Mouse (Mus musculus): Measurements from ENCODE around the gene Relt. TPM values are rescaled to one million over a fixed set of nuclear protein-coding genes. Genes with fewer than 3 reads are reported as not detected.

Relt gene
- polyA plus RNA-seq, 1 experiment from 2014 or later = 1.4 TPM

DNA sequence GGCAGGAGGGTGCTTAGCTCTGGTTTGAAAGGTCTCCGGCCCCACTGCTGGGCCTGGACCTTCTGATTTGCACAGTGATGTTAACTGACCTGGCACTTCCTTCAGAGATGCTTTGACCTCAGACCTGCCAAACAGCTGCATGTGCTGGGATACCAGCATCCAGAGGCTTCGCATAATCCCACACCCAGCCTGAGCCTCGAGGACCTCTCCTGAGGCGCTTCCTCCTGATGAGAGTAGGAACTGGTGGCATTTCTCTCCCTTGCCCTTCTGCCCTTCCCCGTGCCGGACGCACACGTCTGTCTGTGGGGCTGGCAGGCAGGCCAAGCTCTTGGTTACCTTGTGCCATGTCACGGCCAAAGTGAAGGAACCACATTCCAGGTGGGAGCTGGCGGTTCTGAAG is 26.6 kb downstream of the Relt start:
- Histone ChIP-seq H3K9me3 (ENCODE audit: control insufficient read depth, low read length) (no peaks in the 10 kb centered on the region), H3K27ac (ENCODE audit: low read depth, low read length) (no peak overlapping the region), H3K4me2 (replicated peaks; ENCODE audit: low read depth, low read length) (no peak overlapping the region), H3K36me3 (ENCODE audit: control insufficient read depth, insufficient read depth, low read length) (no peaks in the 10 kb centered on the region), H3K27me3 (ENCODE audit: control insufficient read depth, insufficient read depth, low read length) (no peaks in the 10 kb centered on the region), H3K4me1 (replicated peaks; ENCODE audit: control insufficient read depth, insufficient read depth, low read length) (no peaks in the 10 kb centered on the region), H3K9ac (ENCODE audit: low read depth, low read length) (no peak overlapping the region), H3K4me3 (ENCODE audit: low read depth, low read length) (no peak overlapping the region)
- no peak for DNase-seq (ENCODE audit: low spot score)
- ATAC-seq (ENCODE audit: low FRiP score) = no peak
- 91% methylated on average over 10 of the region's 10 CpGs for WGBS

DNA sequence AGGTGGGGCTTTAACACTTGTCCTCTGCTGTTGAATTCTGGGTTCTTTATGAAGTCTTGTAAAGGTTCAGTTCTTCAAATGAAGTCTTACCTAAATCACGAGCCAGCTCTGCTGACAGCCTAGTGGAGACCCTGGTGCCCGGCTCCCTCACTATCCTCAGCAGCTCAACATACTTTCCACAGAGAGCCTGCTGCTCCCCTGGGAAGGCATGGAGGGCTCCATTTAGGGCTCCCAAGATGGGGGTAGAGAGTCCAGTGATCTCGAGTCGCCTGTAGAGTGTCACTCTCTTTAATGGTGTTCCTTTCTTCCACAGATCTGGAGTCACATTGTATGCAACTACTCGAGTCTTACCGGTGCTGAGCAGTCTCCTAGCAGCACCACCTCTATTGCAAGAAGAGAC is 27.5 kb downstream of the Relt start:
- H3K27me3 ChIP-seq (ENCODE audit: control insufficient read depth, insufficient read depth, low read length) = no peaks in the 10 kb centered on the region
- WGBS = 89% methylated on average over 6 of the region's 6 CpGs
- no peaks in the 10 kb centered on the region for H3K36me3 ChIP-seq (ENCODE audit: control insufficient read depth, insufficient read depth, low read length)
- no peak overlapping the region for H3K27ac ChIP-seq (ENCODE audit: low read depth, low read length)
- DNase-seq (ENCODE audit: low spot score) = no peak
- H3K4me1 ChIP-seq (replicated peaks; ENCODE audit: control insufficient read depth, insufficient read depth, low read length) = no peaks in the 10 kb centered on the region
- no peaks in the 10 kb centered on the region for H3K9me3 ChIP-seq (ENCODE audit: control insufficient read depth, low read length)
- no peak overlapping the region for H3K4me3 ChIP-seq (ENCODE audit: low read depth, low read length)
- ATAC-seq (ENCODE audit: low FRiP score) = no peak
- H3K9ac ChIP-seq (ENCODE audit: low read depth, low read length) = no peak overlapping the region
- H3K4me2 ChIP-seq (replicated peaks; ENCODE audit: low read depth, low read length) = no peak overlapping the region

DNA sequence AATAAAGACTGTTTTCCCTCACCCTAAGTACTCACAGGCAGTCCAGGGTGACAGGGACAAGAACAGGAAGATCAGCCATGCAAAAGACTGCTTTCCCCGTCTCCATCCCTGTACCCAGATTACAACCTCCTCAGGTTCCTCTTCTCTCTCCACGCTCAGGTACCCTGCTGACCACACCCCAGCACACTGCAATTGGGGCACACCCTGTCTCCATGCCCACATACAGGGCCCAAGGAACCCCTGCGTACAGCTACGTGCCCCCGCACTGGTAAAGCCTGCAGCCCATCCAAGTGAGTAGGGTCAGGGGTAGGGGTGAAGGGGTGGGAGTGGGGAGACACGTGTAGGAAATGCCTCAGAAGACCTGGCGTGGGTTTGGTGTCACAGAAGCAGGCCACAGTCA is 28.1 kb downstream of the Relt start:
- DNase-seq (ENCODE audit: low spot score) (no peak), ATAC-seq (ENCODE audit: low FRiP score) (no peak)
- WGBS = 90% methylated on average over 7 of the region's 7 CpGs
- Histone ChIP-seq H3K9me3 (ENCODE audit: control insufficient read depth, low read length) (no peaks in the 10 kb centered on the region), H3K4me1 (replicated peaks; ENCODE audit: control insufficient read depth, insufficient read depth, low read length) (no peaks in the 10 kb centered on the region), H3K4me3 (ENCODE audit: low read depth, low read length) (no peak overlapping the region), H3K36me3 (ENCODE audit: control insufficient read depth, insufficient read depth, low read length) (no peaks in the 10 kb centered on the region), H3K27me3 (ENCODE audit: control insufficient read depth, insufficient read depth, low read length) (no peaks in the 10 kb centered on the region), H3K9ac (ENCODE audit: low read depth, low read length) (no peak overlapping the region), H3K27ac (ENCODE audit: low read depth, low read length) (no peak overlapping the region), H3K4me2 (replicated peaks; ENCODE audit: low read depth, low read length) (no peak overlapping the region)

DNA sequence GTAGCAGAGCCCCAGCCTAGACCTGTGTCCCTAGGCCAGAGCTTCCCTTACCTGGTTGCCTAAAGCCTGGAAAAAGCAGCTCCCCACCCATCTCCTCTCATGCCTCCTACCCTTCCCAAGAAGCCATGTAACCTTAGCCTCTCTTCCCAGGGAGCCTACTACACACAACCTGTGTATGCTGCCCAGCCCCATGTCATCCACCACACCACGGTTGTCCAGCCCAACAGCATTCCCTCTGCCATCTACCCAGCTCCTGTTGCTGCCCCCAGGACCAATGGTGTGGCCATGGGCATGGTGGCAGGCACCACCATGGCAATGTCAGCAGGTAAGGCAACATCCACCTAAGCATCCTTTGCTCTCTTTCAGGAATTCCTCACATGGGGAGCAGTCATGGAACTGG is 29.4 kb downstream of the Relt start:
- DNase-seq (ENCODE audit: low spot score) (no peak), ATAC-seq (ENCODE audit: low FRiP score) (no peak)
- Histone ChIP-seq H3K36me3 (ENCODE audit: control insufficient read depth, insufficient read depth, low read length) (no peaks in the 10 kb centered on the region), H3K27ac (ENCODE audit: low read depth, low read length) (no peak overlapping the region), H3K27me3 (ENCODE audit: control insufficient read depth, insufficient read depth, low read length) (no peaks in the 10 kb centered on the region), H3K4me1 (replicated peaks; ENCODE audit: control insufficient read depth, insufficient read depth, low read length) (no peaks in the 10 kb centered on the region), H3K4me2 (replicated peaks; ENCODE audit: low read depth, low read length) (no peak overlapping the region), H3K9me3 (ENCODE audit: control insufficient read depth, low read length) (no peaks in the 10 kb centered on the region), H3K4me3 (ENCODE audit: low read depth, low read length) (no peak overlapping the region), H3K9ac (ENCODE audit: low read depth, low read length) (no peak overlapping the region)
- 87% methylated on average over 1 of the region's 1 CpGs for WGBS

DNA sequence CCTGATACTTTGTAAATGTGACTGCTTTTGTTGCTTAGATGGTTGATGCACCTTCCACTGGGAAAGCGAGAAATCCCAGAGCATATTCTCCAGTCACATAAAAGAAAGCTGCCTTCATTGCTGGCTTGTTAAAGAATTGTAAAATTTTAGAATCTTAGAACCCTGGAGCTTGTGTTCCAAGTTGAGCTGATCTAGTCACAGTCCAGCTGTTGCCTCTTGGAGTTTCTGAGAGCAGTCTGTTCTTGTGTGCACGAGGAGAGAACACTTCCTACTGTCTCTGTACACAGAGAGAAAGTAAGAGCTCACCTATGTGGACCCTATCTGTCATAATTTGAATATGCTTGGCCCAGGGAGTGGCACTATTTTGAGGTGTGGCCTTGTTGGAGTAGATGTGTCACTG is 34.7 kb downstream of the Relt start:
- Histone ChIP-seq H3K27me3 (ENCODE audit: control insufficient read depth, insufficient read depth, low read length) (no peaks in the 10 kb centered on the region), H3K27ac (ENCODE audit: low read depth, low read length) (no peak overlapping the region), H3K4me2 (replicated peaks; ENCODE audit: low read depth, low read length) (no peak overlapping the region), H3K9ac (ENCODE audit: low read depth, low read length) (no peak overlapping the region), H3K9me3 (ENCODE audit: control insufficient read depth, low read length) (no peaks in the 10 kb centered on the region), H3K36me3 (ENCODE audit: control insufficient read depth, insufficient read depth, low read length) (no peaks in the 10 kb centered on the region), H3K4me3 (ENCODE audit: low read depth, low read length) (no peak overlapping the region), H3K4me1 (replicated peaks; ENCODE audit: control insufficient read depth, insufficient read depth, low read length) (no peaks in the 10 kb centered on the region)
- DNase-seq (ENCODE audit: low spot score) = no peak
- WGBS = 89% methylated on average over 2 of the region's 2 CpGs
- no peak for ATAC-seq (ENCODE audit: low FRiP score)

DNA sequence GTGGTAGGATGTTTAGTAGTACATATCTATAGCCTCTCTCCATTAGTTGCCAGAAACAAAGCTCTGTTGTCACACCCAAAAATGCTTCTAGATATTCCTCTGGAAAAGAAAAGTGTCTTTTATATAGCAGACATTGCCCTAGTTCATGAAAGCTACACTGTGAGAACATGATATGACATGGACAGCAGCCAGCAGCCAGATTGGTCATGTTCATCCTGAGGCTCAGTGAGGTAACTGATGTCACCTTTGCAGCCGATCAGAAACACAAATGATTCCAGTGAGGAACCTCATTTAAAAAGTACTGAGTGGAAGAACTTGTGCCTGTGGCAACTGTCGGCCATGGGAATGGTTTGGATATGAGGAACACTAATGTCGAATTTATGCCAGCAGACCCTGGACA is 38.6 kb downstream of the Relt start:
- Histone ChIP-seq H3K36me3 (ENCODE audit: control insufficient read depth, insufficient read depth, low read length) (no peaks in the 10 kb centered on the region), H3K4me3 (ENCODE audit: low read depth, low read length) (no peak overlapping the region), H3K4me1 (replicated peaks; ENCODE audit: control insufficient read depth, insufficient read depth, low read length) (no peaks in the 10 kb centered on the region), H3K4me2 (replicated peaks; ENCODE audit: low read depth, low read length) (no peak overlapping the region), H3K9ac (ENCODE audit: low read depth, low read length) (no peak overlapping the region), H3K27ac (ENCODE audit: low read depth, low read length) (no peak overlapping the region), H3K27me3 (ENCODE audit: control insufficient read depth, insufficient read depth, low read length) (no peaks in the 10 kb centered on the region), H3K9me3 (ENCODE audit: control insufficient read depth, low read length) (no peaks in the 10 kb centered on the region)
- 94% methylated on average over 3 of the region's 3 CpGs for WGBS
- DNase-seq (ENCODE audit: low spot score) = no peak
- no peak for ATAC-seq (ENCODE audit: low FRiP score)

DNA sequence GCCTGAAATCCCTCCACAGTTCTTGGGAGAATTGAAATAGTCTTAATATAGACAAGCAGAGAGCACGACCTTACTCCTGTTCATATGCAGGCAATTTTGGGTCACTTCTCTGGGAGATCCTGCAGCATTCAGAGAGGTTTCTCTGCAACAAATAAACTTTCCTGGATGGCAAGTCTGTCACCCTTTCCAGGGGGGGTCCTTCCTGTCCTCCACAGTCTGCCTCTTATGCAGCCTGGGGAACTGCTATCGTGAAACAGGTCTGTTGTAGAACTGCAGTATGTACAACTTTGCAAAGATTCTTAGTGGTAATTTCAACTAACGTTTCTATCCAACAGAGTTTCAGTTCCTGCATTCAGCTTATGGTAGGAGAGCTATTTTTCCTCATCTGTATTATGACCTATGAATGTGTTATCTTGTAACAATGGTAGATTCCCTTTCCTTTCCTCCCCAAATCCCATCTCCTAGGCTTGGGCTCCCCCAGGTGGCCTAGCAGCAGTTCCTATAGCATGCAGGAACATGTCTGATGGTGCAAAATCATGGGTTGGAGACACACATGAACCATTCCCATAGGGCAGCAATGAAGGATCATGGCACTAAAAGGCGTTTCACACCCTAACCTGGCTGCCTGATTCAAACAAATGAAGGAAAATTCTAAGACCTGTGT is 44.7 kb downstream of the Relt start:
- DNase-seq (ENCODE audit: low spot score) (no peak), ATAC-seq (ENCODE audit: low FRiP score) (no peak)
- no peaks in the 10 kb centered on the region for H3K27me3 ChIP-seq (ENCODE audit: control insufficient read depth, insufficient read depth, low read length)
- H3K4me3 ChIP-seq (ENCODE audit: low read depth, low read length) = no peak overlapping the region
- H3K9ac ChIP-seq (ENCODE audit: low read depth, low read length) = no peak overlapping the region
- H3K36me3 ChIP-seq (ENCODE audit: control insufficient read depth, insufficient read depth, low read length) = no peaks in the 10 kb centered on the region
- WGBS = 87% methylated on average over 4 of the region's 4 CpGs
- H3K9me3 ChIP-seq (ENCODE audit: control insufficient read depth, low read length) = no peaks in the 10 kb centered on the region
- no peaks in the 10 kb centered on the region for H3K4me1 ChIP-seq (replicated peaks; ENCODE audit: control insufficient read depth, insufficient read depth, low read length)
- no peak overlapping the region for H3K4me2 ChIP-seq (replicated peaks; ENCODE audit: low read depth, low read length)
- no peak overlapping the region for H3K27ac ChIP-seq (ENCODE audit: low read depth, low read length)

DNA sequence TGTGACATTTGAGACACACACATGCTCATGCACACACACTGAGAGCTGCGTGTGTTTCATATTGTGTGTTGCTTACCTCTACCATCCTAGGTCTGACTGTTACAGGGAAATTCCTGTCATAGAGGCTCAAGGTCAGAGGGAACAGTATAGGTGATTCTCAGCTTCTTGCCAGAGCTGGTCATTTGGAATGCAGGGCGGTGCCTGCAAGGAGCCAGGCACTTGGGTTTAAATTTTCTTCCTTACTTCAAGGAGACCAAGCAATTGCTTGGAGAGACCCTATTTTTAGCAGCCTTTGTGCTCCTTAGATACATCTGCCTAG is 45.8 kb downstream of the Relt start:
- WGBS = 87% methylated on average over 2 of the region's 2 CpGs
- H3K27ac ChIP-seq (ENCODE audit: low read depth, low read length) = no peak overlapping the region

DNA sequence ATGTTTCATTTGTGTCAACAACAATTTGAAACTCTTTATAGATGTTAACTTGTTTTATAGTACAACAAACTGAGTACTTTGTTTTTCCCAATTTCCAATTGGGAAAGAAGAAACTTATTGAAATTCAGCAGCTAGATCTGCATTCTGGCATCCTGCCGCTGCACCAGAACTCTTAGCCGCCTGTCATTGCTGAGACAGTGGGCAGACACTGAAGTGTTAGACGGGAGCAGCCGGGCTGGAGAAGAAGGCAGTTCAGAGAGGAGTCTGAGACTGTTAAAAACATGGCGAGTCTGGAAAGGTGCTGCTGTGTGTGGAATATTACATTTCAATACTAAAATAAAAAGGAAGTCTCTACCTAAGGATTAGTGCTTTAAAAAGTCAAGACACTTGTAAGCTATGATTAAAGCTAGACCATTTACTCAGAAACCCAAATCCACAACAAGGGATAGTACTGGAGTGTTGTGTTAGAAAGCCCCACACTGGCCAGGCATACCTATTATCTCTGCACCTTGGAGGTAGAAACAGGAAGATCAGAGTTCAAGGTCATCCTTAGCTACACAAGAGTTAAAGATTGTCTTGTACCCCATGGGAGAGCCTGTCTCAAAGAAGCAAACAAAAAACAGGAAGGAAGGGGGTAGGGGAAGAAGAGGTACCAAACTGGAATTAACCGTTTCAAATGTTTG is 46.3 kb downstream of the Relt start:
- no peaks in the 10 kb centered on the region for H3K36me3 ChIP-seq (ENCODE audit: control insufficient read depth, insufficient read depth, low read length)
- no peaks in the 10 kb centered on the region for H3K4me1 ChIP-seq (replicated peaks; ENCODE audit: control insufficient read depth, insufficient read depth, low read length)
- WGBS = 72% methylated on average over 6 of the region's 6 CpGs
- H3K27me3 ChIP-seq (ENCODE audit: control insufficient read depth, insufficient read depth, low read length) = no peaks in the 10 kb centered on the region
- no peaks in the 10 kb centered on the region for H3K9me3 ChIP-seq (ENCODE audit: control insufficient read depth, low read length)
- ATAC-seq (ENCODE audit: low FRiP score) = no peak
- DNase-seq (ENCODE audit: low spot score) = no peak
- H3K27ac ChIP-seq (ENCODE audit: low read depth, low read length) = no peak overlapping the region
- no peak overlapping the region for H3K9ac ChIP-seq (ENCODE audit: low read depth, low read length)
- no peak overlapping the region for H3K4me3 ChIP-seq (ENCODE audit: low read depth, low read length)
- no peak overlapping the region for H3K4me2 ChIP-seq (replicated peaks; ENCODE audit: low read depth, low read length)

More for the DNA sequence above, 45.8 kb downstream of the Relt start:
- Histone ChIP-seq H3K27me3 (ENCODE audit: control insufficient read depth, insufficient read depth, low read length) (no peaks in the 10 kb centered on the region), H3K36me3 (ENCODE audit: control insufficient read depth, insufficient read depth, low read length) (no peaks in the 10 kb centered on the region), H3K4me1 (replicated peaks; ENCODE audit: control insufficient read depth, insufficient read depth, low read length) (no peaks in the 10 kb centered on the region), H3K4me2 (replicated peaks; ENCODE audit: low read depth, low read length) (no peak overlapping the region), H3K9me3 (ENCODE audit: control insufficient read depth, low read length) (no peaks in the 10 kb centered on the region), H3K4me3 (ENCODE audit: low read depth, low read length) (no peak overlapping the region), H3K9ac (ENCODE audit: low read depth, low read length) (no peak overlapping the region)
- DNase-seq (ENCODE audit: low spot score) = no peak
- ATAC-seq (ENCODE audit: low FRiP score) = no peak
